Mouse (Mus musculus): ENCODE measurements around the gene Cab39l. TPM values are rescaled to one million over a fixed set of nuclear protein-coding genes. Genes with fewer than 3 reads are reported as not detected.

The Cab39l gene
- total RNA-seq, 4 experiments from 2014 or later: 23.0 to 26.7 (median 26.1) TPM

DNA sequence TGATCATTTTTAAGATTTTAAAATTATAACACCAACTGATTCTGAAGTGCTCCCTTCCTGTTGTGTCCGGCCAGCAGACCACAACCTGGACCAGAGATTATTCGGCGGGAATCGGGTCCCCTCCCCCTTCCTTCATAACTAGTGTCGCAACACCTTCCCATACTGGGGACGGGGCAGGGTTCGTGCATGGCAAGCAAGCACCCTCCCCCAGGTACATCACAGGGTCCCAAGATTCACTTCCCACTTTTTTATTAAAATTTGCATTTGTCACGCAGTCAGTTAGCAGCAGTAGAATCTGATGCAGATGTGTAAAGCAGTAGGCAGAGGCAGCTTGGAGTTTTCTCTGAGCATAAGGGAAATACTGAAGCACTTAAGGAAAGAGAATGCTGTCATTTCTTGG, 64.1 kb downstream of the Cab39l start:
- no peak for DNase-seq (ENCODE audit: low spot score in 2 of 2)

DNA sequence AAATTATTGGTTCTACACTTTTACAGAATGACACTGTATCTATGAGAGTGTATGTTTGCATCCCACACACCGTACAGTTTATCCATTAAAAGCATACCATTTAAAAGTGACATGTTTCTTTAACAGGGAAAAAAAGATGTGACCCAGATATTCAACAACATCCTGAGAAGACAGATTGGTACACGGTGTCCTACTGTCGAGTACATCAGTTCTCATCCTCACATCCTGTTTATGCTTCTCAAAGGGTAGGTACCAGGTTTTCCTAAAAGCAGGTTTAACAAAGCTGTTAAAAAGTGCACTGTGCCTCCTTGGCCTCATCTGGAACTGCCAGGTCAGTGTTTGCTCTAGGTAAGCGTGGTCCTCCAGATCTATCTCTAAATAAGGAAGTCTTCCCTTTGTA, 65.4 kb downstream of the Cab39l start:
- DNase-seq (ENCODE audit: low spot score in 2 of 2): no peak

DNA sequence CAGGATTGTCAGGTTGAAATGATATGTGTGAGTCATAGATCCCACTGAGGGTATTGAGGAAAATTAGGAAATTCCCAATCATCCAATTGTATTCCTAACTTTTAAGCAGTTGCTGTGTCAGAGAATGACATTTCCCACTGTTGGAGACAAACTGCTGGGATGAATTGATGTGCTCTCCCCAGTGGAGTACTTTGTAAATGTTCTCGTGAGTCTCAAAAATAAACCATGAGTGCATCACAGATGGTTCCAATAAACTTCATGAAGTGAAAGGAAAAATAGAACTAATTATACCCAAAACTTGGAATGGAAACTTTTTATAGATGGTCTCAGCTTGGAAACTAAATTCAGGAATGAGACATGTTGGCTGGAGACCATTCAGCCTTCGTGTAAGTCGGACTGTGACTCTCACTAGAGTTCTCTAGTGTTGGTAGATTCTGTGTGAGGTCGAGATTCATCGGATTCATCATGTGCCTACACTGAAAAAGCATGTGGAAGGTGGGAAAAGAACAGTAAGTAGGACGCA, 73.2 kb downstream of the Cab39l start:
- no peak for DNase-seq (ENCODE audit: low spot score in 2 of 2)

DNA sequence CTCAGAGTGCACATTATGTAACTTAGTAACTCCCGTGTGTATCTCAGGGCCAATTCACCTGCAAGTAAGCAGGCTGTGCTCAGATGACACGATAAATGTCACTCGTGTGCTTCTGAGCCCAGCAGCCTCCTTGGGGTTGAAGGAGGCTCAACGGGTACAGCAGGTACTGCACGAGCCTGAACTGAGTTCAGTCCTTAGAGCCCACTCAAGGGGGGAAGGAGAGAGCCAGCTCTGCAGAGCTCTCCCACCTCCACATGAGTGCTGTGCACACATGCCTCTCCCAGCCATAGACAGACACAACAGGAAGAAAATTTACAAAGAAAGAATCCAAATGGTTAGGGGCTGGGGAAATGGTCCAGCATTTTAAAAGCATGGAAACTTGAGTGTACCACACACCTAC, 85.1 kb downstream of the Cab39l start:
- DNase-seq (ENCODE audit: low spot score in 2 of 2): no peak

DNA sequence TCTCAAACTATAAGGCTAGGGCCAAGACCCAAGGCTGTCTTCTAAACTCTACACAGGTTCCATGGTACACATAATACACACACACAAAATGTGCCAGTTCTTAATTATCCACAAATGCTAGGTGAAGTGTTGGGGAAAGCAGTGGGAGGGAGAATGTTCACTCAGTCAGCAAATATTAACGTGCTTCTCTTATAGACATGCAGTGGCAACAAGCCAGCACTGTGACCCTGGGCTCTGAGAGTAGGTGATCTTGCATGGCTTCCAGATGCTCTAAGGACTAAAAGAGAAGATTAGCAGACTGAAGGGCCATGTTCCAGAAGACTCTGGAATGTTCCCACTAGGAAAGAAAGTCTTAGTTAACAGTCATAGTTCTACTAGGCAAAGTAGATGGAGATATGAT, 90.0 kb downstream of the Cab39l start:
- DNase-seq (ENCODE audit: low spot score in 2 of 2): no peak

DNA sequence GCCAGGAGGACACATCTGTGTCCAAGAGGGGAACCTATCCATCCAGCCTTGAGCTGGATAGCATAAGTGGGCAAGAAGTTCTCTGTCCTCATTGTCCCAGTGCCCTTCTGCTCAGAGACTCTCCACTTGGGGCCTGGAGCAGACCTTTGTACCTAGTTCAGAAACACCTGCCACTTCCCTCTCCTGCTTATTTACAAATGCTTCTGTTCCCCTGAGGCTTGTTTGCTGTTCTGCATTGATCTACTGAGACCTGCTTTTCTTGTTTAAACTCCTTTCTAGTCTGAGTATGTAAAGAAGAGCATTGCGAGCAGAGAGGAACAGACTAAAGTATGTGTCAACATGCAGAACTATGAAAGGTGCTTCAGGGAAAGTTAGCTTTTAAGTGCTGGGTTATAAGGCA, 92.2 kb downstream of the Cab39l start:
- DNase-seq (ENCODE audit: low spot score in 2 of 2): no peak

DNA sequence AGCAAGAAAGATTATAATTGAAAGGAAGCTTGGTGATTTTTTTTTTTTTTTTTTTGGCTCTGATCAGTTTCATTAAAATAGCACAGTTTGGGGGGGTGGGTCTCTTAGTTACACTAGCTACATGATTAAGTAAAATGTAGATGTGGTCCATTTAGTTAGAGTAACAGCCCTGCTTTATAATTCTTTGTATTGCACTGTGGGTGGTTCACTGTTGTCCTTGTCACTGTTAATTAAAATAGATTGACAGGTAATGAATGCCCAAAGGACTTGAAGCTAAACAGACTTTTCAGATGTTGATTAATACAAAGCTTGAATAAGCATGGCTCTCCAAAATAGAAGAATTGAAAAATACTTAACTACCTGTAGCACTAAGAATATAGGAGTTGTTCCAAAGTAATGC, 93.1 kb downstream of the Cab39l start:
- no peak for DNase-seq (ENCODE audit: low spot score in 2 of 2)

DNA sequence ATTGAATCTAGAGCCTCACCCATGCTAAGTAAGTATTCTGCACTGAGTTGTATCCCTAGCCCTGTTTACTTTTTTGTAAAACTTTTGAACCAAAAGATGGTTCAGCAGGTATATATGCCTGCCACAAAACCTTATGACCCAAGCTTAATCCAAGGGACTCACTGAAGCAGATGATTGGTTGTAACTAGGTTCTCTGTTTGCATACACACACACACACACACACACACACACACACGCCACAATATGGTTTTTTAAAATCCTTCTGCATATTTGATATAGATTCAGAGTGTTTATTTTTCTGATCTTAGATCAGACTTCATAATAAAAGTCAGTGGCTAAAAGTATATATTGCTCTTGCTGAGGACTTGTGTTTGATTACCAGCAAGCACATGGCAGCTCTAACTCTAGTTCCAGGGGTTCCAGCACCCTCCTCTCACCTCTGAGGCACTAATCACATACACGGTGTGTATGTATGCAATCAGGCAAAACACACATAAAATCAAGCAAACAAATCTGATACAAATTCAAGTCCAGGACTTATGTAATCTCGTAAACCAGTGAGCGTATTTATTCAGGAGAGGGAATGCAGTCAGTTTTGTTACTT, 97.2 kb downstream of the Cab39l start:
- DNase-seq (ENCODE audit: low spot score in 2 of 2): no peak

DNA sequence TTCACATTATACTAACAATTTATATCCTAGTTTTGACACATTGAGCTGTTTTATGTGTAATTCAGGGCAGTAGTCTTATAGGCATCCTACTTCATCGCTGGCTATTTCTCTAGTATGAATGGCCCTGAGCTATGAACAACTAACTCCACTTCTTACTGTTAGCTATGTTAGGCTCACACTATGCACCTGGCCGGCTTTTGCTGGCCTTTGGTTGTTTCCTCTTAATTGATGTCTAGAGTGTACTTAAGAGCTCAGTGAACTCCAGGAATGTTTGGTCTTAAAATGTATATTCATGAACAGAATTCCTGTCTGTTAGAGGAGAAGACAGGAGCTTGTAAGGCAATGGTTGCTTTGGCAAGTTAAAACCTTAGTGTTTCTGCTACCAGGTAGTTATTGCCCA, 99.5 kb downstream of the Cab39l start:
- no peak for DNase-seq (ENCODE audit: low spot score in 2 of 2)

DNA sequence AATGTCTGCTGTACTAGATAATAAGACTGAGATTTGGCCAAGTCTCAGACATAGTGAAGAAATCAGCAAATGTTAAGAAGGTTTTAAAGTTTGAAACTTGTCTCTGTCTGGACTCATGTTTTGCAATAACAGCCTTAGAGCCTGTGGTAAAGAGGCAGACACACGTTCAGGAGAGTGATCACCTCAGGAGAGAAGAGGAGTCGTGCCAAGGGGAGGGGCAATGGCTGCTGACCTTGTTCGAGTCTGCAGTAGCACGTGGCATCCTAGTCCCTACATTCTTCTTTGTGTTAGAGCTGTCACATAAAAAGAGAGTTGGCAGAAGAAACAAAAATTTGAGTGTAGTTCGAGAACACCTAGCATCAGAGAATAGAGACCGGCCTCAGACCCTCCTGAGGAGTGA, 100.0 kb downstream of the Cab39l start:
- no peak for DNase-seq (ENCODE audit: low spot score in 2 of 2)

DNA sequence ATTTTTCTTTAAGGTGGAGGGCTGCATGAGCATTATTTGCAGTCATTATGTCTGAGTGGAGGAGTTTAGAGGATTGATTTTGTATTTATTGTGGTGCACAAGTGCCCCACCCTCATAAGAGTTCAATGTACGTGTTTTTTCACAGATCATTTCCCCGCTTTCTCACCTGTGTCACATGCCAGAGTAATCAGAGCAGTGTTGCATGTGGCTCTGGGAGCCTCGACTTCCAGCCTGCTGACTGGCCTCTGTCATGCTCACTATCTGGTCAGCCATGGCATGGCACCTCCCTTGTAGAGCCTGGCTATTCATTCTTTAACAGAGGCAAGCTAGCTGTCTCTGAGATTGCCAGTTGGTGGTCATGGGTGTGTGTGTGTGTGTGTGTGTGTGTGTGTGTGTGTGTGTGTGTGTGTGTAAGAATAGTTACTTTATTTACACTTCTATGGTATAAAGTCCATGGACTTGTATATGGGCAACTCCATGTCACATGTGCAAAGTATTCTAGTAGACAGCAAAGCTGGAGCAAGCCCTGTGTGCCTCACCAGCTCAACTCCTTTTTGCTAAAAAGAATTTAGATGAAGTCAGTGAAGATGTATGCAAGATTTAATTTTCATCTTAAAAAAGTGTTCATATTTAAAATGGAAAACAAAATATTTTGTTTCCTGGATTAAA, 102.5 kb downstream of the Cab39l start:
- DNase-seq (ENCODE audit: low spot score in 2 of 2): no peak

DNA sequence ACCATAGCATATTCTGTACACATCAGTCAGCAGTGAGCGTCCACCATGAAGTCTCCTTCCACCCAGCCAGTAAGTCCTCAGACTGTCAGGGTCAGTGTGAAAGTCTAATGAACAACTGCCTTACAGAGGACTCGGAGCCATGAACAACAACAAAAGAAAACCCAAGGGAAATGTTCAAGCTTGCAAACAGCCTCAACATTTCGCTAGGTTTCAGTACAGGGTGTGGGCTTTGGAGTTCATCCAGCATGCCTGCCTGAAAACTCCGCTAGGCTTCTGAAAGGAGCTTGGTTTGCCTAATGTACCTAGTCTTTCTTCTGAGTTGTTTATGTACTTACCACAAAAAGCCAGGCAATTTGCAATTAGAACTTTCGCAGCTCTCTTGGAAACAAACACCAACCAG, 103.2 kb downstream of the Cab39l start:
- no peak for DNase-seq (ENCODE audit: low spot score in 2 of 2)

DNA sequence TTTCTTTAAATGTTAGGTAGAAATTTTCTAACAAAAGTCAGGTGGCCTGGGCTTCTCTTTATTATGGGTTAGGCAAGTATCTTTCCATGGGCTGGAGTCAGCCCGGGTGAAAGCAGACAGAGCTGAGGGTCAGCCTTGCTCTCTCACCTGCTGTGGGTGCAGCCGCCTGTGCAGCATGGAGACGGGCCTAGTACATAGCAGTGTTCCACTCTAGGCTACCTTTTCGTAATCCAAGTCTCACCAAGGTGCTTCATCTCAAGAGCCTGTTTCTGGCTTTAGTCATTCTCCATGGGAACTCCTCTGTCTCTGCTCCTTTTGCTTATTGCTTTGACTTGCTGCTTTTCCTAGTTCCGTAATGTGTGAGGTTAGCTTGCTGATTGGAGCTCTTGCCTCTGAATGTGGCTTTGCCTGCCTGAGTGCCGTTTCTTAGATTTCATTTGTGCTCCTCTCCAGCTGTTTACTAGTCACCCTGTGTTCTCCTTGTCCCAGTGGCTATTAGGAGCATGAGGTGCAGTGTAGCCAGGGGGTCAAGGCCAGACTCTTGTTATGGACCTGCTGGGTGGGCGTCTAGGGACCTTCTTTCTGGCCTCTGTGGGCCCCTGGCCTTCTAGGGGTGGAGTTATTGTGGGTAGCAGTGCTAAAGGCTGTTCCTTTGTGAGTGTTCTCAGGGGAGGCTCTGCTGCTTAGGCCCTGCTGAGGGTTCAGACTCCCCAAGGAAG, 105.5 kb downstream of the Cab39l start:
- no peak for DNase-seq (ENCODE audit: low spot score in 2 of 2)

DNA sequence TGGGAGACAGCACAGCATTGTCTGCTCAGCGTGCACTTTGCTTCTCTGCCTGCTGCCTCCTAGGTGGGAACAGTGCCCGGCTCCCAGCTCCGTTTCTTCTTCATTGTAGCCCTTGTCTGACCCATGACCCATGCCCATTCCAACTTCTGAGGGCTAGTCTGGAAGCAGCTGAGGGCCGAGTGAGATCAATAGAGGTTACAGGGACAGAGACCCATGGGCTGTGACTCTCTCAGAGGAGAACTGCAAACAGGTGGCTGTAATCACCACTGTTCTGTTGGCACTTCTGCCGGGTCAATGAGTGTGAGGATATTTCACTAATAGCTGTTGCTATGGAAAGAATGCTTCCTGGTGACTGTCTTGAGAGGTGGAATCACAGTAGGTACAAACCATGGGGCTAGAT, 106.8 kb downstream of the Cab39l start:
- DNase-seq (ENCODE audit: low spot score in 2 of 2): no peak

DNA sequence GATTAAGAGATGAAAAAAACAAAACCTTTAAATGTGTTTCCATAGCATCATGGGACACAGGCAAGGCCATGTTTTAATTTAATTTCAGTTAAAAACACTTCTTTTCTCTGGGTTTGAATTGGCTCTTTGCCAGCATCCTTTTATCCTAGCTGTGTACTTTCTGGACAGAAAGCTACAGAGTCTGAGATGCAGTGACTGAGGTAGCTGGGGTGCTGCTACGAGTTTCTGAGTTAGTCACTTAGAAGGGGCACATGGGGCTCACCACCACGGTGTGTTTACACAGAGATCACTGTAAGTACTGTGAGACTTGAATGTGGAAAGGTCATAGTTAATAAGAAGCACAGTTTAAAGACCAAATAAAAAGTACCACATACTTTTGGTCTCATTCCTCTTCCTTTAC, 107.8 kb downstream of the Cab39l start:
- no peak for DNase-seq (ENCODE audit: low spot score in 2 of 2)

DNA sequence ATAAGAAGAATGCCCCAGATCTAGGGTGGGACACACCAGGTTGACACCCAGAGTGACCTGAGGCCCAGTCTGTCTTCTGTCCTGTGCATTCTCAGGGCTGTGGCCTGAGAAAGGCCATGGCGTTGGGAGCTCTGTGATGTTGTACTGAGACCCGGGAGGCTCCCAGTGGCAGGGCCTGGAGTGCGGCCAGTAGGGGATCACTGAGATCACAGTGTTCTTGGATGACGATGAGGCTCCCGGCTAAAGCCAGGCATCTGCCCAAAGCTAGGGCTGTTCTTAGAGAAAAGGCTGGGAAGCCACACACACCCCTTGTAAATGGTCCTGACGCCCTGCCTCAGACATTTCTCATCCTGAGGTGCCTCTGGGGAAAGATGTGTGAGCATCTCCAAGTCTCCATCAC, 108.3 kb downstream of the Cab39l start:
- DNase-seq (ENCODE audit: low spot score in 2 of 2): peak in 1 of 2 experiments; percentile 49

DNA sequence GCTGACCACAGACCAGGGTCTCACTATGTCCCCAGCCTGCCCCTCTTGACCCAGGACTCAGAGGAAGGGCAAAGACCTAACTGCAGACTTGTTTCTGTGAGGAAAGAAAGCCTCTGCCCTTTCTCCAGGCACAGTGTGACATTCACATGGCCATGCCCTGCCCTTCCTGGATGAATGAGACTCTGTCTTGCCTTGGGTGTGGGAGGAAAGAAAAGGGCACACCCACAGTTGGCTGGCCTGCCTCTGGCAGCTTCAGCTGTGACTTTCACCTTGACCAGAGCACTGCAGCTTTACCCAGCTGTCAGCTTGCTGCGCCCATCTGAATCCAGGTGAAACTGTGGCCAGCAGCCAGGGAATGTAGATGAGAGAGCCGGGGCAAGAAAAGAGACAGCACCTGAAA, 110.1 kb downstream of the Cab39l start:
- no peak for DNase-seq (ENCODE audit: low spot score in 2 of 2)

DNA sequence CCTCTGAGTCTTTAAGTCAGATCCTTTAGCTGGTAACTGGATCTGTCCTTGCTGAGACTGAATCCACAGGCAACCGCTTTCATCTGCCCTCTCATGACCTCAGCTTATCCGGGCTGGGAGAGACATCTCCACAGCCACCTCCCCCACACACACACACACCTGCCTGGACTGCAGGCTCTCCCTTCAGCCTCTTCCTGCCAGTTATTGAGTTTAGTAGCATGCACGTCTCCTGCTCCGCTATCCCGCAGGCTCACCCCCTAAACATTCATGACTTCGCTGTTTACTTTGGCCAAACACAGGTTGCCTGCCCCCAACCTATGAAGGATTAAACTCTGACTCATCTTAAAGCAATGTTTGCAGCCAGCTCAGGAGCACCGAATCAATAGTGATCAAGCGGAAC, 111.2 kb downstream of the Cab39l start:
- DNase-seq (ENCODE audit: low spot score in 2 of 2): no peak

DNA sequence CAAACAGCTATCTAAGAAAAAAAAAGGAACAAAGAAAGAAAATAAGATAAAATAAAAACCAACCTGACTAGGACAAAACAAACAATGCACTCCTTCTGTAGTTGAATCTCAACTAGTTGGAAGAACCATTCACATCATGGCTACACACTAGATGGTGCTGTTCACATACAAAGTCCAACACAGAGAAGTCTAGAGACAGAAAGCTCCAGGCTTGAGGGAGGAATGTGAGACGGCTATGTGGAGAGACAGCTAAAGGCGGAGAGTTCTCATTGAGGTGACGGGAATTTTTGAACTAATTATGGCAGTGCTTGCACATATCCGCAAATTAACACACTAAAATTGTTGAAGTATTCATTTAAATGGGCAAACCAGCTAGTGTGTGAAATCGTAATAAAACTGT, 113.3 kb downstream of the Cab39l start:
- no peak for DNase-seq (ENCODE audit: low spot score in 2 of 2)

DNA sequence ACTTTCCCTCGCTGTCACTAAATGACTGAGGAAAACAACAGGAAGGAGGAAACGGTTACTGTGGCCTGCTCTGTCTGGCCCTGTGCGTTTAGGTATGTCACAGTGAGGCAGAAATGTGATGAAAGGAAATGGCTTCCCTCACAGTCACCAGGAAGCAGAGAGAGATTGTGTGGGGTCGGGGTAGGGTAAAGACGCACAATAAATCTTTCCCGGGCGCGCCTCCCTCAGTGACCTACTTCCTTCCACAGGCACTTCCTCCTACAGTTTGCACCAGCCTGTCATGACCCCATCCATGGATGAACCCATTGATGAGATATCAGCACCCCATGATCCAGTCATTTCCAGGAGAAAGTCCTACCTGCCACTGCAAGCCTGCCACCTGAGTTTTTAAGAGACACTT, 114.2 kb downstream of the Cab39l start:
- no peak for DNase-seq (ENCODE audit: low spot score in 2 of 2)

DNA sequence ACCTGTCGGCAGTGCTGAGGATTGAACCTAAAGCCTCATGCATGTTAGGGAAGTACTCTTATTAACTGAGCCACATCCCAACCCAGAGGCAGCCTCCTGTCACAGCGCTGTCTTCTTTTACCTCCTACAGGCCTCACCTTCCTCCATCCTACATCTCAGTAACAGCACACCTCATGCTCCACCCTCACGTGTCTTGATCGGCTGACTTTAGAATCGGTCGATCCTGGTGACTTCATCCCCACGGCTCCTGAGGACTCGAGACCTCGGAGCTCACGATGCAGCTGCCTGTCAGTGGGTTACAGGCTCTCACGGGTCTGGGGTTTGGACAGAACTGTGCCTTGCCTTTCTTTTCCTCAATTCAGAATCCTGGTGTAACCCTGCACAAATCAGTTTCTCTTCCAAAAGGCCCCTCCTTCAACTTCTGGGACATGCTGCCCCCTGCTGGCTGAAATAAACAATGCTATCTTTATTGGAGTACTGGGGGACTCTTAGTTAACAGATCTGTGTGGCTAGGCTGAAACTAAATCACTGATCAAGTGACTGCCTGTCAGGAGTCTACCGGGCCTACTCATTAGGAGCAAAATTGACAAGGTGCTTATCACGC, 115.3 kb downstream of the Cab39l start:
- DNase-seq (ENCODE audit: low spot score in 2 of 2): peak; percentile 59 to 77

DNA sequence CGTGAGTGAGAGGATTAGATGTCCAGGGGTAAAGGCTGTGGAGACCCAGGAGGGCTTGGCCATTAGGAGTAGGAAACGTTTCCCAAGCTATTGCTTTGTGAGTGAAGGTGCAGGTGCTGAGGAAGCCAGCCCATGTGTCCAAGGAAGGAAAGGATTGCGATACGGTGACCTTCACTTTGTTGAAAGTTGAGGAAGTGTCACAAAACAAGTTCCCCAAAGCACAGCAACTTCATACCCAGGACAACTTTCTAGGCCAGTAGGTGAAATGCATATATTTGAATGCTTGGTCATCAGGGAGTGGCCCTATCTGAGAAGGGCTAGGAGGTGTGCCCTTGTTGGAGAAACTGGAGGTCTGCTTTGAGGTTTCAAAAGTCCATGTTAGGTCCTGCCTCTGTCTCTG, 116.3 kb downstream of the Cab39l start:
- DNase-seq (ENCODE audit: low spot score in 2 of 2): no peak
